Mouse (Mus musculus) heart, postnatal 25 days (tissue): Measurements from ENCODE around the gene Klhl25. TPM values are rescaled to one million over a fixed set of nuclear protein-coding genes. Genes with fewer than 3 reads are reported as not detected.
A peak's percentile ranks its signal among the peaks of the same experiment; 100 is the strongest.
"Not testable (repeated sequence)": the region's sequence is repeated elsewhere in the genome, so short reads cannot be mapped to it uniquely, and the experiment has no call there.

Source experiments
- DNase-seq: peaks from one replicate; pipeline ENCODE4 v3.0.0; 2022; ENCODE audit warnings: low spot score
- intact Hi-C: fragments of 180-260 bp; cut with DNase I; formaldehyde crosslinking; loops from one replicate; pipeline ENCODE4 v1.15.1; 2025
- total RNA-seq, 2 experiments: library from RNA; stranded (reverse); gene quantifications; 2 replicates each; pipeline ENCODE4 v1.2.3; 2021

Klhl25 gene
- total RNA-seq, 2 experiments from 2014 or later = 4.1 to 4.8 TPM

DNA sequence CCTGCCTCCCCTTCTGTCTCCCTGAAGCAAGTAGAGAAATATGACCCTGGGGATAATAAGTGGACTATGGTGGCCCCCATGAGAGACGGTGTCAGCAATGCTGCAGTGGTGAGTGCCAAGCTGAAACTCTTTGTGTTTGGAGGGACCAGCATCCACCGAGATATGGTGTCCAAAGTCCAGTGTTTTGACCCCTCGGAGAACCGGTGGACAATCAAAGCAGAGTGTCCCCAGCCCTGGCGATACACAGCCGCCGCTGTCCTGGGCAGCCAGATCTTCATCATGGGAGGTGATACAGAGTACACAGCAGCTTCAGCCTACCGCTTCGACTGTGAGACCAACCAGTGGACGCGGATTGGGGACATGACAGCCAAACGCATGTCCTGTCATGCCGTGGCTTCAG is 18.4 kb downstream of the Klhl25 start:
- DNase-seq = no peak
- intact Hi-C loops = no loop called here

GRCm38 (mm10) chr7:75868687-75869086 is 20.6 kb downstream of the Klhl25 start:
- DNase-seq = no peak
- intact Hi-C loops = no loop called here

GRCm38 (mm10) chr7:75870551-75870950 is 22.4 kb downstream of the Klhl25 start:
- intact Hi-C loops = no loop called here
- DNase-seq = no peak

DNA sequence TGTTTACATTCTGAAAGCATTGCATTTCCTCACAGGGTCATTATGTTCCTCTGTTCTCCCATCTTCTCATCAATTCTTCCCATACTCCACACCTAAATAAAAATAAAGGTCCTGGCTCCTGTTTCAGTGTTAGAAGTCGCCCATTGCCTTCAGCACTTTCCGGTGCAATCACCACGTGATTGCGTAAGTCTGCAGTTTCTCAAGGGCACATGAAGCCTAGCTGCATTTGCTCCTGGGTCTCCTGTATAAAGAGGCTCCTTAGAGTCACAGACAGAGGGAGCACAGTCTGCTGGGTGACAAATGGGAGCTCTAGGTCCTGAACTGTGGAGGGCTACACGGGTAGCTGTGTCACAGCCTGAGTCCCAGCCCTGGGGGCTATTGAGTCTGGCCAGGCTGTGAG is 24.1 kb downstream of the Klhl25 start:
- DNase-seq = no peak
- intact Hi-C loops = no loop called here

- intact Hi-C loops = no loop called here
- no peak for DNase-seq
These were observed 24.6 kb downstream of the Klhl25 start for GRCm38 (mm10) chr7:75872697-75873096.

DNA sequence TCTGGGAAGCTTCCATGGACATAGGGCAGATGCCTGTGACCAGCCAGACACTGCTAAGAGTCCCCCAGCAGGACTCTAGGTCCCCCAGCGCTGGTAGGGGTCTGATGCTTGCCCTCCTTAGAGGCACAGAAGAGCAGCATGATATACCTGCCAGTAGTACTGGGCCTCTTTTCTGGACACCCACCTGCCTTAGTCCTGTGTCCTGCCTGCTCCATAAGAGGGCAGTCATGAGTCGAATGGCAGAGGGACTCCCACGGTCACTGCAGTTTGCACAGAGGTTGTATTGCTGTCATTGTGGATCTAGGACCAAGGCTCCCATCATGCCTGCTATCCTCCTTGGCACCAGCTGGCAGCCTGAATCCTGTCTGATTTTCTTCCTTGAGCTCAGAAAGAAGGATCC is 25.1 kb downstream of the Klhl25 start:
- no peak for DNase-seq
- intact Hi-C loops = no loop called here

DNA sequence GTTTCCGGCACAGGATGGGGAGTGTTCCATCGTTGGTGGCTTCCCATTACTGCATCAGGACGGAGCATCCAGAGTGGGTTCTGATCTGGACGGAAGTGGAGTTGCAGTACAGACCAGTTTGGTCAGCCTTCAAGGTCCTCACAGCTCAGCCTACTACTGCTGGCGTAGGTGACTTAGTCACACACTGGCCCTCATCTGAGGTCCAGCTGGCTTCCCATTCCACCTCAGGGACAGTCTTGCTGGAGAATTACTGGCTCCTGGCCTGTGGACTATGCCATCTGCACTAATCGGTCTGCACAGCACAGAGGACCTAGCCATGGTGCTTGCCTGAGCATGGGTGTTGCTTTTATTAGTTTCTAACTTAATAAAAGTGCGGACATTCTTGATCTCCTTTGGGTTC is 25.6 kb downstream of the Klhl25 start:
- intact Hi-C loops = no loop called here
- DNase-seq = no peak

- intact Hi-C loops, DNase-seq: not testable (repeated sequence)
These were observed 31.3 kb downstream of the Klhl25 start for GRCm38 (mm10) chr7:75879436-75879835.

DNA sequence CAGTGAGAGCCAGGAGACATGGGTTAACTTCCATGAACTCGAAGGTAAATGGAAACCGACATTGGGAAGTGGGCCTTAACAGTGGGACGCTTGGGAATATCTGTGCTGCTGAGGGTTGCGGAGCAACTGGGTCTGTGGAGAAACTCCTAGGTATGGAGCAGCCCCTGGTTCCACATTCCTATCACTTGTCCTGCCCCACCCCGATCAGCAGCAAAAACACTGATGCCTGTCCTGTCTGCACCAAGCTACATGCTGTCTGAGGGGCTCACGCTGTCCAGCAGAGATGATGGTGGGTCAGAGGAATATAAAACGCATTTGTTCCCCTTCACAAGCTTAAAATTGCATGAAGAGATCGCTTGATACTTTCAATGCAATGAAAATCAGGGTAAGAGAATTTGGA is 32.1 kb downstream of the Klhl25 start:
- intact Hi-C loops = loop anchor here (1.0 to 10.0 kb wide), 4 partner anchors 52 to 745 kb away; no protein-coding TSS in a partner anchor
- DNase-seq = no peak

- DNase-seq = peak; percentile 56
- intact Hi-C loops = loop anchor here (1.0 to 10.0 kb wide), 4 partner anchors 52 to 746 kb away; no protein-coding TSS in a partner anchor
These were observed 32.5 kb downstream of the Klhl25 start for GRCm38 (mm10) chr7:75880650-75881049.

DNA sequence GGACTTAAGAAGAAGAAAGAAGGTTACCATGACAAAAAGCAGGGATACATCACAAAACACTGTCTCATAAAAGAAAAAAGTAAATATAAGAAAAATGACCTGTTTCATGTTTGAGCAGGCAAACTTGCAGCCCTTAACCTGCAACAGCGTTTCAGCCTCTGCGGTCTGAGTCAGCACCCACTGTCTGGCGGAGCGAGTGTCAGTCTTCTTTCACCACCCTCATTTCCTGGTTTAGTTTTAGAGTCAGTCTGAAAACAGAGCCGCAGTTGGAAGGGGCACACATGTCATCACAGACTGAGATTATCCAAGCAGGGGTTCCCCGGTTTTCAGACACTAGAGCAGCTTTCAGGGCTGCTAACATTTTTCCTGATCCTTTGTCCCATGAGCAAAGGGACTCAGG is 33.3 kb downstream of the Klhl25 start:
- intact Hi-C loops = loop anchor here (2.0 to 10.0 kb wide), 3 partner anchors 143 to 747 kb away; no protein-coding TSS in a partner anchor
- DNase-seq = no peak

DNA sequence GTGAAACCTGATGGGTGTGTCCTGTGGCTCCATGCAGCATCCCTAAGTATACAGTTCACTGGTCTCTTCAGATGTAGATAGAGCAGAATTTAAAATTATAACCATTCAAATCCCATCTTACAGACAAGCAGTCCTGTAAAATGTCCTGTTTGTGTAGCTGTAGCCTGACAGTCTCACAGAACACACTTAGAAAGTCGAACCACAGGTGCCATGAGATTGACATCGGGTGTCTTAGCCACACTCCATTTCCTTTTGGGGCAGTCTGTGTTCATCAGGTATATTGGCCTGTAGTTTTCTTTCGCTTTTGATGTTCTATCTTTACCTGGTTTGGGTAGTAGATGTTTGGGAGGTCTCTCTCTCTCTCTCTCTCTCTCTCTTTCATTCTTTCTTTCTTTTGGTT is 33.7 kb downstream of the Klhl25 start:
- intact Hi-C loops = loop anchor here (2.0 to 10.0 kb wide), 3 partner anchors 143 to 747 kb away; no protein-coding TSS in a partner anchor
- no peak for DNase-seq

- no peak for DNase-seq
- intact Hi-C loops = no loop called here
These were observed 43.4 kb downstream of the Klhl25 start for GRCm38 (mm10) chr7:75891466-75891865.

- intact Hi-C loops = no loop called here
- no peak for DNase-seq
These were observed 44.6 kb downstream of the Klhl25 start for GRCm38 (mm10) chr7:75892737-75893136.

- DNase-seq = no peak
- intact Hi-C loops = no loop called here
These were observed 45.6 kb downstream of the Klhl25 start for GRCm38 (mm10) chr7:75893709-75894108.

DNA sequence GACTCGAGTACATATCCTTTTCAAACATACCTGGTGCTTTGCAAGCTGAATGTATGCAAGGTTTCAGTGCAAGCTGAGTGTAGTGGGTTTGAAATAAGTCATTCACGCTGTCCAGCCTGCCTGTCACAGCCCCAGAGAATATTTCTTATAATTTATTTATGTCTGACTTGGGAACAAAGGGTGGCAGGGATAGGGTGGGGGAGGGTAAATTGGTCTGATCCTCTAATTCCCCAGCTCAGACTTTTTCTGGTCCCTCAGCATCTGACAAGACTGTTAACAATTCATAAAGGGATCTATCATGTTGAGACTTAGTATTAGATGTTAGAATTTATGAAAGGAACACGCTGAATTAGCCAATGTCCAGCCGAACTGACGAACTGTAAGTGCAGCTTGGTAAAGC is 48.9 kb downstream of the Klhl25 start:
- intact Hi-C loops = no loop called here
- DNase-seq = no peak

DNA sequence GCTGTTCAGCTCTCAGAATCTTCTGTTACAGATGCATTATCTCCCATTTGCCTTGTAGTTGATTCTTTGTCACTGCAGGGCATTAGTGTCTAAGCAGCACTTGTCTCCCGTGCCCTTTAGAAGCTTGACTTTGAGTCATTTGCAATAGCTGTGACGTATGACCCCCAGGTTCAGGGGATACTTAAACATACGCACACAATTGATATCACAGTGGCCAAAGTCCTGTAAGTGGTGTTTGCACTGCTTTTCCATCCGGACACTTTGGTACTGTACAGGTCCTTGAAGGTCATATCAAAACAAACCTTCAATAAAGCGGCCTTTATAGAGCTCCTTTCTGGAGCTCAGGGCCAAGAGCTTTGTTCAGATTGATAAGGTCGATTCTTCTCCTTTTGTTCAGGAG is 51.0 kb downstream of the Klhl25 start:
- intact Hi-C loops = no loop called here
- no peak for DNase-seq

DNA sequence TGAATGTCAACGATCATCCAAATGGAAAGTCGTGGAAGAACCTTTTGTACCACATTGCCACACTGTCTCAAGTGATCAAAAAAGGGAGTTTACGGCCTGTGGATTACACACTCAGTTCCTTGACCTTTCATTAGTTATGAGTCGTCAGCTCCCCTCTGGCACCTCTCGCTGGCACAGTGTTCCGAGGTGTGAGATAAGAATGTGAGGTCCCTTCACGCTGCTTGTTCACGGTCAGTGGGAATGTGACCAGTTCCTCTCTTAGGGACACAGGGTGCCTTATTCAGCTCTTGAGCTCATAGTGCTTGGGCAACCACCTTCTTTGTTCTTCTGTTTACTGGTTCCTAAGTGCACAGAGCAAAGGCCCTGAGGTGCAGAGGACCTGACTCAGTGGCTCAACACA is 51.4 kb downstream of the Klhl25 start:
- intact Hi-C loops = no loop called here
- no peak for DNase-seq

- no peak for DNase-seq
- intact Hi-C loops = no loop called here
These were observed 51.8 kb downstream of the Klhl25 start for GRCm38 (mm10) chr7:75899954-75900353.

DNA sequence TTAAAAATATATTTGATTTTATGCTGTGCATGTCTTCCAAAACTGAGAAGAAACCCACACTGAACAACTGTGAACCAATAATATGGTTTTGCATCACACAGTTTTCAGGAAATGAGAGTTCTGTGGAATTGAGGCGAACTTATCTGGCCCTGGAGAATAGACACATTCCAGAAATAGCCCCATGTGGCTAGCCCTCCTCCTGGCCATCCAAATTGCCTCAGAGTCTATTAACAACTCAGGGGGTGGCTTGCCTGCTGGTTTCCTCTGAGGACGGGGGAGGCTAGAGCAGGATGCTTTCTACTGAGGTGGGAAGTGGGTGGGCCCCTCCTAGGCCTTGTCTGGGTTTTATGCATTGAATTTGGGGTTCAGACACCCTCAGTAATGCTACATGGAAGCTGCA is 57.0 kb downstream of the Klhl25 start:
- intact Hi-C loops = no loop called here
- DNase-seq = no peak

DNA sequence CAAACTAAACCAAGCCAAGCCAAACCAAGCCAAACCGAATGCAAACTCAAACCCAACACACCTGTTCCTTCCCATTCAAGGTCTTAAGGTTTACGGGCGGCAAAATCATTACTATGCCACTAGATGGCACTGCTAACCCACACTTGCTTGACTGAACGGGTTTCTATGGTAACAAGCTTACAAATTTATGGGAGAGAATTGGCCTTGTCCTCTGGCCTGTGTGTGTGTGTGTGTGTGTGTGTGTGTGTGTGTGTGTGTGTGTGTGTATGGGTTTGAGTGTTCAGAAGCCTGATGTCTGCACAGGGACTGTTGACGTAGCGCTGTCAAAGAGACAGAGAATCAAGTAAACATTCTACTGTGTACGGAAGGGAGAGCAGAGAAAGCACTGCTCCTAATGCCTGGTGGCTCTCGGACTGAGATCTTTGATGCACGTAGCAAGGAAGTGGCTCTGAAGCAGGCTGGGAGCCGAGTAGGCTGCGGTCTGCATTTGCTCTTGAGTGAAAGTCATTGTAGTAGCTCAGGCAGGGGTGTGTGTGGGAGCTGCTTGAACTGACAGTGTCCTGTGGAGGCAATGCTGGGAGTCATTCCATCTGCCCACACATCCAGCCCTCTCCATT is 62.0 kb downstream of the Klhl25 start:
- DNase-seq = no peak
- intact Hi-C loops = loop anchor here (2.0 kb wide), 1 partner anchor 1031 kb away; no protein-coding TSS in a partner anchor

GRCm38 (mm10) chr7:75910652-75911035 is 62.5 kb downstream of the Klhl25 start:
- DNase-seq = no peak
- intact Hi-C loops = loop anchor here (2.0 kb wide), 1 partner anchor 1030 kb away; no protein-coding TSS in a partner anchor
